Mouse (Mus musculus) testis, postnatal 10 days (tissue): ENCODE results near the gene Ppp1r2.
"Not testable (repeated sequence)": the region's sequence is repeated elsewhere in the genome, so short reads cannot be mapped to it uniquely, and the experiment has no call there.

Experiments
- DNase-seq: peaks from one replicate; pipeline ENCODE4 v3.0.0; 2021; ENCODE audit warnings: low spot score

The Ppp1r2 gene

GRCm38 (mm10) chr16:31274674-31275460 lies at the start of gene Ppp1r2:
TSS of gene Ppp1r2 (minus strand) at chr16:31275277.
- peak; percentile 97 for DNase-seq

- no peak for DNase-seq
These were observed 46.4 kb upstream of the Ppp1r2 start for GRCm38 (mm10) chr16:31321501-31321900.

- no peak for DNase-seq
These were observed 45.9 kb upstream of the Ppp1r2 start for GRCm38 (mm10) chr16:31320954-31321353.

- DNase-seq: not testable (repeated sequence)
These were observed 44.6 kb upstream of the Ppp1r2 start for GRCm38 (mm10) chr16:31319723-31320122.

DNA sequence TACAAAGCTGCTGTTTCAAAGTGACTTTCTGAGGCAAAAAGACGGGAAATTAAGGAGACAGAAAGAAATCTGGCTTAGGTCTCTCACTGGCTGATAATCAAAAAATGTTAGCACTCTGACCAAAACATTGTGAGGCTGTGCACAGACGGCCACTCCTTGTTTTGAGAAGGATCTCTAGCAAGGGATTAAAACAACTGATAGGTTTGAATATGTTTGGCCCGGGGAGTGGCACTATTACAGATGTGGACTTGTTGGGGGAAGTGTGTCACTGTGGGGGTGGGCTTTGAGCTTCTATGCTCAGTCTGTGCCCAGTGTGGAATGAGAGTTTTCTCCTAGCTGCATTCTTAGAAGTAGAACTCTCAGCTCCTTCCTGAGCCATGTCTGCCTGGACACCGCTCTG lies 44.2 kb upstream of the Ppp1r2 start:
- no peak for DNase-seq

GRCm38 (mm10) chr16:31318418-31318817 lies 43.3 kb upstream of the Ppp1r2 start:
- no peak for DNase-seq

GRCm38 (mm10) chr16:31316246-31317143 lies 41.4 kb upstream of the Ppp1r2 start:
- not testable (repeated sequence) for DNase-seq

- no peak for DNase-seq
These were observed 40.2 kb upstream of the Ppp1r2 start for GRCm38 (mm10) chr16:31315294-31315693.

GRCm38 (mm10) chr16:31314497-31315233 lies 39.6 kb upstream of the Ppp1r2 start, which contains the start of gene Apod:
TSS of gene Apod (minus strand) at chr16:31314808.
- DNase-seq: no peak

DNA sequence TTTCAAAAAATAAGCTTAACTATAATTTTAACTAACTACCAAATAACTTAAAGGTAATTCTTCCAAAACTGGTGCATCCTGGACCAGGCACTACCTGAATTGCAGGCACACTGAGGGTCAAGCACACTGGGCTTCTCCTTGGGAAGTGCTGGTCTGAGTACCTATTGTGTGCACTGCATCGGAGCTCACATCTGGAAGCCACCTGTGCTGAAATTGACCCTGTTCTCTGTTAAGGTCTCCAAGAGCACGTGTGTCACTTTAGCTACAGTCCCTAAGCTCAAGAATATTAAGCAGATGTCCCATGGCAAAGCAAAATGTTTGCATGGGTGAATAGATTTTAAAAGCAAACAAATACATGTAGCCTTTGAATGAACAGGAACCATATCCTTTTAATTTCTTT lies 38.5 kb upstream of the Ppp1r2 start:
- no peak for DNase-seq

GRCm38 (mm10) chr16:31312296-31312695 lies 37.2 kb upstream of the Ppp1r2 start:
- DNase-seq: no peak

- DNase-seq: no peak
These were observed 30.3 kb upstream of the Ppp1r2 start for GRCm38 (mm10) chr16:31305199-31305919.

DNA sequence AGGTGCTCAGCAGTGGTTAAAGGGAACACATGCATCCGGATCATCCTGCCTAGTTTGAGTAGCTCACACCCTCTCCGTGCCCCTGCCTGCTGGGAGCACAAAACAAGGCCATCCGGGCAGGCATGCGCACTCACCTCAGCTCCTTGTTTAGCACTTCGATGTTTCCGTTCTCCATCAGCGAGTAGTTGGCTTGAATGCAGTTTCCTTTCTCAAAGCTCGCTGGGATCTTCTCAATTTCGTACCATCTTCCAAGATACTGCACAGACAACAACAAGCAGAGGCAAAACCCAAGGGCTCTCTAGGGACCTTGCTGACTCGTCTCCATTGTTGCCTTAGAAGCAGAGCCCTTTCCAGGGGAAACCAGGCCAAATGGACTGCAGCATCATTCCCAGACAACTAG lies 28.2 kb upstream of the Ppp1r2 start:
- no peak for DNase-seq

DNA sequence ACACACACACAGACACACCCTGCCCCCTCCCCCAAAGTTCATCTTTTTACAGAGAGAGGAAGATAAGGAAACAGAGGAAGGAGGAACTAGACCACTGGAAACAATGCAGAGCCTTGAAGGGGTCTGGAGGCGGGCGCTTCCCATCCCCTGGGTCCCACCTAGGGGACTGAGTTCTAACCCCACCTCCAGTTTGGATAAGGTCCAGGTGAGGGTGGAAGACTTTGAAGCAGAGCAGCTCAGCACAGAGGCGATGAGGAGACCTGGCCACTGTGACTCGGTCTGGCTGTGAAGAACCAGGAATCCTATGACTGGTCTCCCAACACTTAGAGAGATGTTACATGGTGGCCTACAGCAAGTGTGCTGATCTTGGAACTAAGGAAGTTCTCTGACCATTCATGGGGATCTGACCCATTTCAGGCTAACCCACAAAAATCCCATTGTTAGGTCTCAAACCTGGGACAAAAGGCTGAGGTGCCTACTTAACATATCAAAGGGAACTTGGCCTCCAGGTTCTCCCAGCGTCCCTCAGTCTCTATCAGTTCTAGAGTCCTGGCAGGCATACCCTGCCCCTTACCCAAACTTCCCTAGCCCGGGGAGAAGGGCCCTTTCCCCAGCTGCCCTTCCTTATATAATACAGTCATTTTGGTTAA lies 25.9 kb upstream of the Ppp1r2 start:
- DNase-seq: no peak

GRCm38 (mm10) chr16:31300467-31300866 lies 25.4 kb upstream of the Ppp1r2 start:
- DNase-seq: no peak

GRCm38 (mm10) chr16:31299960-31300353 lies 24.9 kb upstream of the Ppp1r2 start:
- no peak for DNase-seq

DNA sequence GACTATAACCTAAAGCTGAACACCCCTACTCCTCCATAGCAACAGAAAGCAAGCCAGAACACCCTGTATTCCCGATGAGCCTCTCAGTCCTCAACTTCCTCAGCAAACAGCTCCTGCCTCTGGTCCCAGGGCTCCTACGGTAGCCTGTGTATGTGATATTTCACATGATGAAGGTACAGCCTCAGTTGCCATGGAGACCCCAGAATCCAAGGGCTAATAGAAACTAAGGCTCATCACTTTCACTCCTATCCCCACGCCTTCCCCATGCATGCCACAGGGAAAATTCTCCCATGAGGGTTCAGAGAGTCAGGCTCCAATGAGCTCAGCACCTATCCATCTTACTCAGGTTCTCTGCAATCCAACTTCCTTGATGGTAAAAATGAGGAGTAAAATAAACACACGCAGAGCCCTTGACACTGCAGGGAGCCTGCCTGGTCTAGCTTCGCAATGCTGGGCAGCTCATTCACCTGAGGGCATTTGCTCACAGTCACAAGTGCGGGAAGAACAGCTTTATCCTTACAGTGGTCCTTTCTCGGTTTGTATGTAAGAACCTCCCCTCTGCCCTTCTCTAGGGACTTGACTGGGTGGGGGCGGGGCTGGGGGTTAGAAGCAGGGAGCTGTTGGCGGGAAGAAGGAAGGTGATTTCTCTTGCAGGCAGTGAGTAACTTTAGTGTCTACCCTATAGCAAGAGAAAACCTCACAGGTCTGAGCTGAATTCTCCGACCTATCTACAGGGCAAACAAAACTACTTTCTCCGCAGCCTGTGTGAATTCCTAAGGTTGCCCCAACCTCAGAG lies 24.3 kb upstream of the Ppp1r2 start:
- no peak for DNase-seq

- DNase-seq: no peak
These were observed 22.0 kb upstream of the Ppp1r2 start for GRCm38 (mm10) chr16:31297113-31297512.

GRCm38 (mm10) chr16:31293761-31294160 lies 18.7 kb upstream of the Ppp1r2 start:
- no peak for DNase-seq

DNA sequence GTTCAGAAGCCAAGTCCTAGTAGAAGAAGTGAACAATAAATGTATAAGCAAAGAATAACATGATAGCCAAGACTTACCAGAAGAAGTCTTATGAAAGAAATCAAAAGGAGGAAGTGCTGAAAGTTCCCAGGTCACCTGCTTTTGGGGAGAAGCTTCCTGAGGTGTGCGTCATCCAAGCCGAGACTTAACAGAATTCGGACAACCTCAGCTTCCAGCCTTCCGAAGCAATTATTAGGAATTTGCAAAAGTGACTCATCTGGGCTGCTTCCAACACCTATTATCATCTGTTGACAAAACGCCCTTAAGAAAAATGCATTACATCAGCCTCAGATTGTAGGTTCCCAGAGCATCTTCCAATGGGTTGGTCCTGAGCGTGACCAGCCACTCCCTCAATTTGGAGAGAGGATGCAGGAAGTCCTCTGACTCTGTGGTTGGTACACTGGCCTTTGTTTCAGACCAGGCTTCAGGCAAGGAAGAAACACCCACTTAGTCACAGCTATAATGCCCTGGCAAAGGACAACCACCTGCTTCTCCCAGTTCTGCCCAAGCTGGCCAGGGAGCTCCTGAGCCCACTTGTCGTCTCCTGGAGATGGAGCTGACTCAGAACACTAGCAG lies 15.8 kb upstream of the Ppp1r2 start:
- no peak for DNase-seq
